Mouse (Mus musculus): Measurements from ENCODE around the gene Adk.
"Not testable (repeated sequence)": the region's sequence is repeated elsewhere in the genome, so short reads cannot be mapped to it uniquely, and the experiment has no call there.

The Adk gene

GRCm38 (mm10) chr14:21441772-21442533 is 389.6 kb downstream of the Adk start:
- no peak for DNase-seq

DNA sequence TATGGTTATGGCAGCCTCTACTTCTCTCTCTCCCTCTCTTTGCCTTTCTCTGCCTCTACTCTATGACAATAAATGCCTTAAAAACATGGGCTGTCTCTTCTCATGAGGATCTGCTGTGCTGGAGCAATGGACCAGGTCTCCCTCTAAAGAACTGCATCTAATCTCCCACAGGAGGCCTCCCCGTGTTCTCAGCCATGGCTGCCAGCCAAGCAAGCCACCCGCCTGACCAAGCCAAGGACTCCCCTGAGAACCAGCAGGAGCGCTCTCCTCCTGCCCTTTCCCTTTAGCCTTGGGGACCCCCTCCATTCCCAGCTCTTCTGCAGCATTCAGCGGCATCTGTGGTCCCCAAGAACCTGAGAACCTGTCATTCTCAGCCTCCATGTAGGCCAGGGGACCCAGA is 400.2 kb downstream of the Adk start:
- DNase-seq: no peak

- DNase-seq: no peak
These were observed 401.5 kb downstream of the Adk start for GRCm38 (mm10) chr14:21453896-21454295.

DNA sequence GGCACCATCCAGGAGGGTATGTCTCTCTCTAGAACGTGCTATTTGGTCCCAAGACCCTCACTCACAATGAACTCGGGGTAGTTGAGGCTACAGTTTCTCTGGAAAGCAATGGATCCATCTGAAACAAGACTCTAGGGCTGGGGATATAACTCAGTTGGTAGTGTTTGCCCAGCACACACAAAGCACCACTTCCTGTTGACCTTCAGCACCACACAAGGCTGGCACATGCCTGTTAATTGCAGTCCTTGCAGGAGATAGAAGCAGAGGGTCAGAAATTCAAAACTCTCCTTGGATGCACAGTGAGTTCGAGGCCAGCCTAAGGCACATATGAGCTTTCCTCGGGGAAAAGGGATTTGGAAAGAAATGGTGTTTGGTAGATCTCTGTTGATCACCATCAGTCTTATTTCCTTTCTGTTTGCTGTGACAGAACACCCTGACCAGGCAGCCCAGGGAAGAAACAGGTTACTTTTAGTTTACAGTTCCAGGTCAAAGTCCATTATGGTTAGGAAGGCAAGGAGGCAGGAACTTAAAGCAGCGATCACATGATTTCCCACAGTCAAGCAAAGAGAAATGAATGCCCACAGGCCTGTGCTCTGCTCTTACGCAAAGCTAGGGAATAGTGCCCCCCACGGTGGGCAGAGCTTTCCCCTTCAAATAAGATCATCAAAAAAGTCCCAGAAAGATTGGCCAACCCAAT is 403.4 kb downstream of the Adk start:
- no peak for DNase-seq

GRCm38 (mm10) chr14:21456526-21456925 is 404.2 kb downstream of the Adk start:
- DNase-seq: no peak

GRCm38 (mm10) chr14:21457876-21458275 is 405.5 kb downstream of the Adk start:
- DNase-seq: no peak

DNA sequence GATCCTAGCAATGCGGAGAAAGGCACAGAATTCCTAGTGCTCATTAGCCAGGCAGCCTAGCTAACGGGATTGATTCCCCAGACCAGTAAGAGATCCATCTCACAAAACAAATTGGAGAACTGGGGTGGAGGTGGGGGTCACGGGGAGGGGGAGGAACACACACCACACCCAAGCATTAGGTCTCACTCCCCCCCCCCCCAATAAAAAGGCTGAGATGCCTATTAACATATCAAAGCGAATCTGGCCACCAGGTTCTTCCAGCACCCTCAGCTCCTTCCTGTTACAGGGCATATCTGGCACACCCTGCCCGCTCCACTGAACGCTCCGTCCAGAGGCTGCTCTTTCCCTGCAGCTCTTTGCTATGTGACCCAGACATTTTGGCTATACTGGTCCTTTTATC is 406.3 kb downstream of the Adk start:
- no peak for DNase-seq

GRCm38 (mm10) chr14:21459163-21459562 is 406.8 kb downstream of the Adk start:
- DNase-seq: no peak

DNA sequence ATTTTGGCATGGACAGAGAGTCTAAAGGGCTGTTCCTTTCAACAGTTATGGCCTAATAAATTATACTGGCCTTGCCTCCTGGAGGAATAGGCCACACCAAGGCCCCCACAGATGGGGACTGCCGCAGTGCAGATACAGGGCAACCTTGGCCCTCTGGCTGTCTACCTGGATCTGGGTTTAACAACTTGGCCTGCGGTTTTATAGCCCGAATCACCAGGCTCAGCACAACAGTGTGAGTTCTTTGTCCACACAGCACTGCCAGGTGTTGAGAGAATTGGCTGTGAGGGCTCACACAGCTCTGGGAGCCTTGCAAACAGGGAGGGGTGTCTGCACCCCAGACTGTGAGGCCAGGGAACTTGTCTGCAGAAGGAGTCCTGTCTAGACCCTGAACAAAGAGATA is 410.0 kb downstream of the Adk start:
- no peak for DNase-seq

GRCm38 (mm10) chr14:21463117-21463712 is 410.8 kb downstream of the Adk start:
- DNase-seq: no peak

GRCm38 (mm10) chr14:21470386-21470785 is 418.0 kb downstream of the Adk start:
- DNase-seq: no peak

- DNase-seq: no peak
These were observed 419.6 kb downstream of the Adk start for GRCm38 (mm10) chr14:21471975-21472374.

- DNase-seq: not testable (repeated sequence)
These were observed 422.3 kb downstream of the Adk start for GRCm38 (mm10) chr14:21474593-21475132.

GRCm38 (mm10) chr14:21477181-21477580 is 424.8 kb downstream of the Adk start:
- no peak for DNase-seq

GRCm38 (mm10) chr14:21479566-21479965 is 427.2 kb downstream of the Adk start:
- DNase-seq: no peak

DNA sequence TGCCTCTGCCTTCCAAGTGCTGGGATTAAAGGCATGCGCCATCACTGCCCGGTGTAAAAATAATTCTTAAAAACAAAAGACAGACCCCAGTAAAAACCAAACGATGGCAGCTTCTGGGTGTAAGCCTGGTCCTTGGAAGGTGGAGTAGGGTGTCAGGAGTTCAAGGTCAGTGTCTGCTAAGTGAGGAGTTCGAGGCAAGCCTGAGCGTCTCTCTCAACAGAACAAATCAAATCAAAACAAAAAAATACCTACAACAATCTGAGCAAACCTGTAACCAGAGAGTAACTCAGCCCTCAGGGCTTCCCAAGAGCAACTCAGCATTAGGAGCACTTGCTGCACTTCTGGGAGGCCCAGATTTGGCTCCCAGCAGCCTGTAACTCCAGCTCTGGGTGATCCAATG is 427.8 kb downstream of the Adk start:
- no peak for DNase-seq

DNA sequence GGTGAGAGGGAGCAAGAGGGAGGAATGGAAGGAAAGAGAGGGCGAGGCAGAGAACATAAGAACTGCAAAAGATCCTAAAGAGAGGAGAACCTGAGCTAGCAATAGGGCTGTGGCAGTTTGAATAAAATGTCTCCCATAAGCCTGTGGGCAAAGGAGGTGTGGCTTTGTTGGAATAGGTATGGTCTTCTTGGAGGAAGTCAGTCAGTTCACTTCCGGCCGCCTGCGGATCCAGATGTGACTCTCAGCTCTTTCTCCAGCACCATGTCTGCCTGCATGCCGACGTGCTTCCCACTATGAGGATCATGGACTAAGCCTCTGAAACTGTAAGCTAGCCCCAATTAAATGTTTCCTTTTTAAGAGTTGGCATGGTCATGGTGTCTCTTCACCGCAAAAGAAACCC is 428.9 kb downstream of the Adk start, which contains the start of gene Kat6b:
TSS of gene Kat6b (plus strand) at position 204 of the 400 bp plus-strand sequence.
- no peak for DNase-seq

- DNase-seq: no peak
These were observed 431.8 kb downstream of the Adk start for GRCm38 (mm10) chr14:21484199-21484598.

DNA sequence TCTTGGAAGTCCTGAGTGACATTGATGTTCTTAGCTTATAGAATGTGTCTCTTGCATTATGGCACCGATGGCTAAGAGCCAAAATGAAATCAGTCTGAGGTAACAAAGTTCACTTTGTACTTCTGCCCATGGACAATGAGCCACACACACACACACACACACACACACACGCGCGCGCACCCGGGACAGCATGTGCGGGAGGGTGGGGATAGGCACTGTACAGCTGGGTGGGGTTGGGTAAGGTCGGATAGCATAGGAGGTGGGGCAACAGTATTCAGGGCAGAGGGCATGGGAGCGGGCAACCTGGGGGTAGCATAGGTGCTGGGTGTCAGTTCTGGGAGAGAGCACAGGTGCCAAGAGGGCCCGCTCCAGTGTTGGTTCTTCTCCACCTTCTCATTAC is 432.3 kb downstream of the Adk start:
- DNase-seq: no peak

DNA sequence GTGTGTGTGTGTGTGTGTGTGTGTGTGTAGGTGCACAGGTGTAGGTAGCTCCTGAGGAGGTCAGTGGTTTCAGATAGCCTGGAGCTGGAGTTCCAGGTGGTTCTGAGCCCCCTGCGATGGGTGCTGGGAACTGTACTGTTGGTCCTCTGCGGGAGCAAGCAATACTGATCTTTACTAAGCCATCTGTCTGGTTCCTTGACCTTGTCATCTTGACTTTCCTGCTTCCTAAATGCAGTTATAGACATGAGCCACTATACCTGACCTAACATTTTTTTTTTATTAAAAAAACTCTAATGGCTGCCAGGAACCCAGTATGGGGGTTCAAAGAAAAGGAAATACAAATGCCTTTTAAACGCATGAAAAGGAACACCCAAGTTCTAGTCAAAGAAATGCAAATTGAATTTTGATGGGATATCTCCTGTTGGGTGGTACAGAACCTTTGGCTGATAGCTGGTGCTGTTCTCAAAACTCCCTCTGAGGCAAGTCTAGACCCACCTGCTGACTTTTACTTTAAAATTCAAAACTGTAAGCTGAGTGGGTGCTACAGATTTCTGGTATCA is 433.7 kb downstream of the Adk start:
- DNase-seq: no peak

DNA sequence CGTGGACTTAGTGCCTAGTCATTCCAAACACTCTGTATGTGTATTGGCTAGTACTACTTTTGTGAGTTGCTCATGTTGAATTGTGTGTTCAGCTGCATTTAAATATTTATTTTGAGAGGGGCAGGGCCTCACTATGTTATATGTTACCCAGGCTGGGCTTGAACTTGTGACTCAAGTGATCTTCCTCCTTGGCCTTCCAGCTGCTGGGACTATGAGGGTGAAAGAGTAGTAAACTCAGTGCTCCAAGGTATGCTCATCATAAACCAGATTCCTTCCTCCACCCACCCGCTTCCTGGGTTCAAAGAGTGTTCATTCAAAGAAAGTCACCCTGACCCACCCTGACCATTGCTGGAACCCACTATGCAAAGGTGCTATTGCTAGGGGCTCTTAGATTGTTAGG is 434.8 kb downstream of the Adk start:
- DNase-seq: not testable (repeated sequence)

GRCm38 (mm10) chr14:21488426-21489115 is 436.2 kb downstream of the Adk start:
- not testable (repeated sequence) for DNase-seq

DNA sequence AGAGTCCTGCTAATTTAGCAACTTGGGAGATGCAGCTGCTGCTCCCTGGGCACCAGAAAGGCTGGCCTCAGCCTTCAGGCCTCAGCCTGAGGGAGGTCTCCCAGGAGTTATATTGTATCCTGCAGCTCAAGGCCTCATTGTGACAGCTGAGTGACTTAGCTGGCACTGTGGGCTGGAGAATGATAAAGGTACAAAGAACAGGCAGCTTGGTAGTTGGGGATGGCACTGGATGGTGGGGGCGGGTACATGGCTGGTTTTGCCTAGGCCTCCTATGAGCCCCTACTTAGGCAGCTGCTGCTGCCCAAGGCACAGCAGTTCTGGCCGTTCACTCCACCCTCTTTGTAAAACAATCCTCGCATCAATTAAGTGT is 436.7 kb downstream of the Adk start:
- no peak for DNase-seq

All from right cerebral cortex, postnatal 14 days (tissue).